Mouse (Mus musculus): ENCODE measurements at regions not wholly inside any gene's neighbourhood (a gene's known extent, or its start where the extent isn't known, plus 50 kb on each side); places are given as distances from the start of the nearest gene placed in this dataset.

DNA sequence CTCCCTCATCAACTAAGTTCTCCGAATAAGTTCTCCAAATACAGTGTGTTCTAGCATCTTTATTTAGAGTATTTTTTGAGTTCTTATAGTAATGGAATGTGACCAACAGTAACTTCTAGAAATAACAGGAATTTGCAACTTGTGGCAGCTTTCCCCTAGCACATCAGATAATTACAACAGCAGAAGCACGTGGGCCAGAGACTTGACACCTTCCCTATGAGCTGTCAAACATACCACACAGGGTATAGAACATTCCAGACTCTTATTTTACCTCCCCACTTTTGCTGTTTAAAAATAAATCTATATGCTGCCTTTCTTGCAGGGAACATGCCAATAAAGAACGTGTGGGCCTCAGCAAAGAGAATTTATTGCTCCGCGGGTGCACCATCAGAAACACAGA lies 77.4 kb upstream of the Commd8 start:
- no peak for DNase-seq (ENCODE audit: low spot score)

GRCm38 (mm10) chr5:72244134-72244533 lies 76.1 kb upstream of the Commd8 start:
- peak; percentile 90 for DNase-seq (ENCODE audit: low spot score)

DNA sequence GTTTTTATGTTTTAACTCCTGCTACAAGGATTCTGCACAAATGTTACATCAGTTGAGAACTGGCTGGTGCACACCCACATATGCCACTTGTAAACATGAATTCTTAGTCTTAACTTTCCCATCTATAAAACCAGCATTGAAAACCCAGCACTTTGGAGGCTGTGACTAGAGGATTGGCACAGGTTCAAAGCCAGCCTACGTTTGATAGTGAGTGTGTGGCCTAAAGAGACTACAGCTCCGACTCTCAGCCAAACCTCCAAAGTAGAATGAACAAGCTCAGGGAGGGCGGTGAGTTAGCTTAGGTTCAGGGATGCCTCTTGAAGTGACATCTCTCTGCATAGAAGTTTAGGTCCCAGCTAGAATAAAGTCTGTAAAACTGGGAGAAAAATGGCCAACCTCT lies 75.0 kb upstream of the Commd8 start:
- peak; percentile 55 for DNase-seq (ENCODE audit: low spot score)

- DNase-seq (ENCODE audit: low spot score), result peak; percentile 79
Measured at GRCm38 (mm10) chr5:72241451-72241850, 73.5 kb upstream of the Commd8 start.

DNA sequence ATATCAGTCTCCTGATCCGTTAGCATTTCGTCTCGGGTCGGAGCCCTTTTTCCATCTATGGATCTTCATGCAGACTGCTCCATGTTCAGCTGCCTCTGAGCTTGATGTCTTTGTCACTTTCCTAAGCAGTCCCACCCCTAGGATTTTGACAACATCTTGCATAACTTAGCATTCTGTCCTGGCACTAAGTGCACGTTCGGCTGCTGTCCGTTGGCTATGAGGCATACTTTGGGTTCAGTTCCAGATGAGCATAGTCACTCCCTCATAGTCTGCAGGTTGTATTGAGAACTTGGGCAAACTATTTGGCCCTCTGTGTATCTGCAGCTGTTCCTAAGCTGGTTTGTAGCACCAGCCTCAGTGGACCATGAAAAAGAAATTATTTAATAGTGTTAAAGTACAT lies 72.3 kb upstream of the Commd8 start:
- peak; percentile 68 for DNase-seq (ENCODE audit: low spot score)

- DNase-seq (ENCODE audit: low spot score), result no peak
Measured at GRCm38 (mm10) chr5:72227002-72227401, 59.0 kb upstream of the Commd8 start.

DNA sequence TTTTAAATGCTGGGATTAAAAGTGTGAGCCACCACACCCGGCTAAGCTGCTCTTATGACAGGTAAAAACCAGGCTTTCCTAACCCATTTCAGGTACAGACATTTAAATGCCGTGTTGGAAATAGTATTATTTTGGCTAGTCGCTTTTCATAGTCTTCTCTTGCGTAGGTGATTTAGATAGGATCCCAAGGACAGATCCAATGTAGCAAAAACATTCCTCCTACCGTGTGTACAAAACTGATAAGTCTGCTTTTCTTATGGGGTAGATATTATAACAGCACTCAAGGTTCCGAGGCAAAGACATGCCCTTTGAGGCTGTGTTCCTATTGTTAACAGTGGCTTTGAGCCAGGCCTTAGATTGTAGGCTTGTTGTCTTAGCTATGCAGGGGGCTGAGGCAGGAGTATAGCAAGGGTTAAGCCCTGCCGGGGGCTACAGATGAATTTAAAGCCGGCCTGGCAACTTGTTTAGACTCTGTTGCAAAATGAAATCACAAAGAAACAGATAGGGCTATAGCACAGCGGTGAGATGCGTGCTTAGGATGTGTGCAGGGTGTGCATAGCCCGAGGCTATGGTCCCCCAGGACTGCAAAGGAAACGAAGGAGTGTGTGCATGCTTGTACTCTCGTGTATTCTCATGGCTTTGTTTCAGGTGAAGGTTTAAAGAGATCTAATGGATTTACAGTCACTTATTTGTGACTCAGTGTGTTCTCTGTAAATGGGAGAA lies 57.7 kb upstream of the Commd8 start:
- DNase-seq (ENCODE audit: low spot score), result no peak

DNA sequence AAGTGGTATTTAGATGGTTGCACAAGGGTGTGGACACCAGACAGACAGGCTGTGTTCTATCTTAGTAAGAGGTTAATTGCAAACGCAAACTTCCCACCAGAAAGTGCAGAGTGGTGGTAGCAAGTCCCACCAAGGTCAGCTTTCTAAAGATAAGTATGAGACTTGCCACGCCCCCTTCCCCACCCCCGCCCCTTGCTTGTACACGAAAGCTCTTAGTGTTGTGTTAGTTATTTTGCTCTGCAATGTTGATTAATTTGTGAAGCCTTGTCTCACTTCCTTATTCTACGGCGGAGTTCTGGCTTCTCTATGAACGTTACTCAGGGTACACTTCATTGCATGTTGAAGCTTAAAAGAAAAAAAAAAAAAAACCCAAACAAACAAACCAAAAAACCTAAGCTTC lies 57.1 kb upstream of the Commd8 start:
- DNase-seq (ENCODE audit: low spot score), result no peak

- DNase-seq (ENCODE audit: low spot score), result peak; percentile 71
Measured at GRCm38 (mm10) chr5:72224551-72224966, 56.6 kb upstream of the Commd8 start.

GRCm38 (mm10) chr5:72222902-72223301 lies 54.9 kb upstream of the Commd8 start:
- DNase-seq (ENCODE audit: low spot score), result peak; percentile 78

DNA sequence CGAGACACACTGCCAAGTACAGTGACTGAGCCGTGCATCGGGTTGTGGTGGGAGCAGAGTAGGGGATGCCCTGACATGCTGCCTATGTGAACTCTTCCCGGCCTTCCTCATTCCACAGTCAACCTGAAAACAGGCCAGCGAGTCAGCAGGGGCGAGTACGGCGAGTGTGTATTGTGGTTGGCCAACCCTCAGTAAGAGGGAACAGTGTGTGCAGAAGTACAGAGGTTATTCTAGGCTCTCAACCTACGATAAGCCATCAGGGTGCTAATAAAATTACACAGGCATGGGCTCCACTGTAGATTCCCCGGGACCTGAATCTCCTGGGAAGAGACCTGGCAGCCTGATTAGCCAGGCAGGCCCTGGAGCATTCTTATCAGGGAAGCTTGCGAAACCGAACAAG lies 51.7 kb upstream of the Commd8 start:
- no peak for DNase-seq (ENCODE audit: low spot score)

DNA sequence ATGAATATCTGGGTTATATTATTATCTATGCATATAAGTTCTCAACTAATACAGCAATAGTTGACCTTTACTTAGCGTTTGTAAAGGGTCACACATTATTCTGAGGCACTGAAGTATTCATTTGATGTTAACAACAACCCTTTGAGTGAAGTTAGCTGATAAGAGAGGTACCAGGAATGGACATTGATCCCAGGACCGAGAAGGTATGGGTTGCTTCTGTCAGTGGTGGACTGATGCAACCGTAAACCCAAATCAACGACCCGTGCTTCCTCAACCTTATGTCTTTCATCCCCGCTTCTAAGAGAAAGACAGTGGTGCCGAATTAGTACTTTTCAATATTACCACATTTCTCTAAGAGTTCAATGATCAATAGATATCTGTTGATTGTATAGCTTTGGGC lies 51.3 kb upstream of the Commd8 start:
- no peak for DNase-seq (ENCODE audit: low spot score)

All from adipocyte (in vitro differentiated cells).